Mouse (Mus musculus) lung, embryonic 14.5 days (tissue): ENCODE results near the gene Itga9. TPM values are rescaled to one million over a fixed set of nuclear protein-coding genes. Genes with fewer than 3 reads are reported as not detected.

Experiments
- ATAC-seq: fragments of 200-750 bp; cut with Nextera tagmentation; 2 replicates; pipeline ENCODE4 v1.8.0; 2017; ENCODE audit warnings: mild to moderate bottlenecking, moderate TSS enrichment, moderate library complexity; ENCODE audit not compliant: insufficient read depth
- DNase-seq: peaks from one replicate; pipeline ENCODE4 v3.0.0-alpha.2; 2015
- H3K27ac ChIP-seq: fragments of 300-500 bp; sonication (generic); 2 replicates; pipeline ENCODE4 v1.5.1; 2014; ENCODE audit warnings: low read depth, mild to moderate bottlenecking, moderate library complexity
- H3K27me3 ChIP-seq: fragments of 300-500 bp; sonication (generic); 2 replicates; pipeline ENCODE4 v1.6.1; 2014; ENCODE audit warnings: low read length, control low read depth; ENCODE audit not compliant: insufficient read depth
- H3K36me3 ChIP-seq: fragments of 300-500 bp; sonication (generic); 2 replicates; pipeline ENCODE4 v1.6.1; 2014; ENCODE audit warnings: control low read depth; ENCODE audit not compliant: insufficient read depth
- H3K4me1 ChIP-seq: fragments of 300-500 bp; sonication (generic); 2 replicates; pipeline ENCODE4 v1.6.1; 2014; ENCODE audit warnings: antibody characterized with exemption, control low read depth; ENCODE audit not compliant: insufficient read depth
- H3K4me2 ChIP-seq: fragments of 300-500 bp; sonication (generic); 2 replicates; pipeline ENCODE4 v1.6.1; 2014; ENCODE audit warnings: mild to moderate bottlenecking
- H3K4me3 ChIP-seq: fragments of 300-500 bp; sonication (generic); 2 replicates; pipeline ENCODE4 v1.5.1; 2014; ENCODE audit warnings: low read depth, low read length
- H3K9ac ChIP-seq: fragments of 300-500 bp; sonication (generic); 2 replicates; pipeline ENCODE4 v1.6.1; 2014
- H3K9me3 ChIP-seq: fragments of 300-500 bp; sonication (generic); 2 replicates; pipeline ENCODE4 v1.6.1; 2016; ENCODE audit warnings: low read depth, low read length, control low read depth
- CTCF ChIP-seq: IDR thresholded peaks from 2 replicates; pipeline ENCODE4 v1.5.1; 2016; ENCODE audit warnings: antibody characterized with exemption, low read depth
- WGBS: fragments of 180-500 bp; shearing (Covaris S2); extraction: QIAGEN DNeasy Blood & Tissue Kit; methylation state at CpG from one replicate; pipeline ENCODE4 v1.1.7; 2014; 5-methylcytosine and 5-hydroxymethylcytosine counted together
- polyA plus RNA-seq: library from polyadenylated mRNA; unstranded; fragments of >200 nt; fragmentation: Nextera tagmentation; extraction: Ambion mirVana; gene quantifications from 2 replicates; pipeline ENCODE4 v1.2.1, GENCODE M21; 2014

The Itga9 gene
- polyA plus RNA-seq, 1 experiment from 2014 or later: 28.7 TPM

- WGBS: 1% methylated on average over 62 of the region's 68 CpGs
- peak overlapping the region; percentile 92 for H3K9ac ChIP-seq
- H3K36me3 ChIP-seq: no peaks in the 10 kb centered on the region
- H3K4me2 ChIP-seq: peak overlapping the region; percentile 84
- no peaks in the 10 kb centered on the region for H3K27me3 ChIP-seq
- H3K4me1 ChIP-seq: peaks cover 11% of the 10 kb centered on the region; the same call in 1 of the 2 replicates
- DNase-seq (peak; percentile 67), ATAC-seq (peak; percentile 51)
- peak overlapping the region; percentile 75 for H3K4me3 ChIP-seq
- H3K9me3 ChIP-seq: no peaks in the 10 kb centered on the region
- H3K27ac ChIP-seq: peak overlapping the region; percentile 81
- TF ChIP-seq CTCF: no peak
Measured at GRCm38 (mm10) chr9:118606817-118607371, 404 bp downstream of the Itga9 start.

- peaks cover 11% of the 10 kb centered on the region; the same call in 1 of the 2 replicates for H3K4me1 ChIP-seq
- 36% methylated on average over 16 of the region's 16 CpGs for WGBS
- no peaks in the 10 kb centered on the region for H3K36me3 ChIP-seq
- ATAC-seq: no peak
- H3K4me3 ChIP-seq: peak overlapping the region; percentile 75
- no peaks in the 10 kb centered on the region for H3K9me3 ChIP-seq
- H3K4me2 ChIP-seq: peak overlapping the region; percentile 84
- no peaks in the 10 kb centered on the region for H3K27me3 ChIP-seq
- H3K9ac ChIP-seq: peak overlapping the region; percentile 92
- peak overlapping the region; percentile 50; the same call in 1 of the 2 replicates for H3K27ac ChIP-seq
- TF ChIP-seq CTCF: no peak
- DNase-seq: peak; percentile 30
Measured at GRCm38 (mm10) chr9:118607701-118608401, 1.4 kb downstream of the Itga9 start.

DNA sequence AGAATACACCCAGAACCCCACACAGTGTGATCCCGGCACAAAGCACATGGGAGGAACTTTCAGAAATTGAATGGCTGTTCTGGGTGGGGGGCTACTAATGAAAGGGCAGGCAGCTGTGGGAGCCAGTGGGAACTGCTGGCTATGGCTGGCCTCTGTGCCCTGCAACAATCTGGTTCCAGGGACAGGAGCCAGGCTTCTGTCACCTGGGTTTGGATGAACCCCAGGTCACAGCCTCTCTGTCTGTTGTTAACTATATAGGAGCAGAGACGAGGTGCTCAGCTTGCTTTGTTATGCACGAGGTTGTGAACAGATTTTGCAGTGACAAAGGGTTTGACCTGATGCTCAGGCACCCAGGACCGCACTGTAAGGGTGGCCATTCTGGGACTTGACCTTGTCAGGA lies 2.1 kb downstream of the Itga9 start:
- no peak for TF ChIP-seq CTCF
- DNase-seq: no peak
- ATAC-seq: no peak
- Histone ChIP-seq H3K4me3 (peak overlapping the region; percentile 18), H3K4me1 (peaks cover 11% of the 10 kb centered on the region; the same call in 1 of the 2 replicates), H3K4me2 (peak overlapping the region; percentile 84), H3K27me3 (no peaks in the 10 kb centered on the region), H3K9me3 (no peaks in the 10 kb centered on the region), H3K27ac (no peak overlapping the region), H3K9ac (0 out of 2 replicates have a peak overlapping the region, but pooled peaks have one; percentile 9), H3K36me3 (no peaks in the 10 kb centered on the region)
- WGBS: 49% methylated on average over 4 of the region's 4 CpGs

DNA sequence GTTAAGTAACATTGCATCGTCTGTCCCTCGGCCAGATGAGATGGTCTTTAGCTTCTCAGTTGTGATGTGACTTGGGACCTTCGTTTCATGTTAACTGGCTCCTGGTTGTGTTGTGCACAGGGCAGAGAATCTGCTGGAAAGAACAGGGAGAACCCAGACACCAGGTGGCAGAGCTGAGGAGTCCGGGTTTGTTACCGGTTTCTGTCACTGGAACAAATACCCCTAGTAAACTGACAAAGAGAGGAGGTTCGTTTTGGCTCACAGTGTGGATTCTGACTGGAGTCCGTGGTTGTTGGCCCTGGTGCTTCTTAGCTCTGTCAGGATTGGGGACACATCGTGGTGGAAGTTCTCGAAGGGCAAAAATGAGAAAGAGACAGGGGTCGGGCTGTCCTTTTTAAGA lies 3.6 kb downstream of the Itga9 start:
- H3K4me1 ChIP-seq: peaks cover 11% of the 10 kb centered on the region; the same call in 1 of the 2 replicates
- ATAC-seq (no peak), DNase-seq (peak; percentile 59)
- H3K4me2 ChIP-seq: peak overlapping the region; percentile 42
- 53% methylated on average over 10 of the region's 10 CpGs for WGBS
- no peak overlapping the region for H3K27ac ChIP-seq
- H3K9ac ChIP-seq: 0 out of 2 replicates have a peak overlapping the region, but pooled peaks have one; percentile 23
- H3K27me3 ChIP-seq: no peaks in the 10 kb centered on the region
- H3K4me3 ChIP-seq: no peak overlapping the region
- H3K9me3 ChIP-seq: no peaks in the 10 kb centered on the region
- peak; percentile 43 for TF ChIP-seq CTCF
- no peaks in the 10 kb centered on the region for H3K36me3 ChIP-seq

DNA sequence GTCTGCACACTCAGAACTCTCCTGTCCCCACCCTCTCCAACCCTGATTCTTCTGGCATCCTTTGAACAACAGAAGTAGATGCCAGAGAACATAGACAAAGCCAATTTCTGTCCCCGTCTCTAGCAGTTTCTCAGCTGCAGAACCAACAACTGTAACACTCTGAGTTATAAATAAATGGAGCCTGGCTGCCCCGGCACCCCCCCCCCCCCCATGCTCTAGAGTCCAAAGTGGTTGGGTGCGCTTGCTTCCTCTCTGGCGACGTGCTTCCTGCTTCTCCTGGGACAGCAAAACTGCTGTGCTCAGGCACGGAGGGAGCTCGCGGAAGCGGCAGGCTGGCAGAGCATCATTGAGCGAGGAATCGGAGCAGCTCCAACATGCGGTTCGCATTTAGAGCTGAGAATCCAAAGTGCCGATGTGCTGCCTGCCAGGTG lies 4.6 kb downstream of the Itga9 start:
- peak overlapping the region; percentile 43 for H3K4me2 ChIP-seq
- no peak overlapping the region for H3K9ac ChIP-seq
- H3K4me1 ChIP-seq: peaks cover 9% of the 10 kb centered on the region; the same call in 1 of the 2 replicates
- no peaks in the 10 kb centered on the region for H3K9me3 ChIP-seq
- TF ChIP-seq CTCF: no peak
- 26% methylated on average over 14 of the region's 14 CpGs for WGBS
- H3K27me3 ChIP-seq: no peaks in the 10 kb centered on the region
- H3K36me3 ChIP-seq: no peaks in the 10 kb centered on the region
- no peak overlapping the region for H3K4me3 ChIP-seq
- peak; percentile 65 for DNase-seq
- ATAC-seq: no peak
- H3K27ac ChIP-seq: no peak overlapping the region

GRCm38 (mm10) chr9:118611958-118612581 lies 5.6 kb downstream of the Itga9 start:
- Histone ChIP-seq H3K9me3 (no peaks in the 10 kb centered on the region), H3K9ac (no peak overlapping the region), H3K36me3 (no peaks in the 10 kb centered on the region), H3K27ac (no peak overlapping the region), H3K4me3 (no peak overlapping the region), H3K4me1 (peaks cover 9% of the 10 kb centered on the region; the same call in 1 of the 2 replicates), H3K4me2 (peak overlapping the region; percentile 43; the same call in 1 of the 2 replicates), H3K27me3 (no peaks in the 10 kb centered on the region)
- 31% methylated on average over 20 of the region's 20 CpGs for WGBS
- DNase-seq (peak; percentile 67), ATAC-seq (no peak)
- TF ChIP-seq CTCF: no peak

- H3K27me3 ChIP-seq: no peaks in the 10 kb centered on the region
- DNase-seq (no peak), ATAC-seq (no peak)
- no peak overlapping the region for H3K4me3 ChIP-seq
- peaks cover 2% of the 10 kb centered on the region; the same call in 1 of the 2 replicates for H3K4me1 ChIP-seq
- WGBS: 68% methylated on average over 5 of the region's 5 CpGs
- no peaks in the 10 kb centered on the region for H3K36me3 ChIP-seq
- H3K9ac ChIP-seq: no peak overlapping the region
- H3K9me3 ChIP-seq: no peaks in the 10 kb centered on the region
- no peak overlapping the region for H3K27ac ChIP-seq
- no peak overlapping the region for H3K4me2 ChIP-seq
- no peak for TF ChIP-seq CTCF
Measured at GRCm38 (mm10) chr9:118617237-118617636, 10.7 kb downstream of the Itga9 start.
